ENCODE assay signal across 14 mouse cellular contexts in the genomic region with DNA sequence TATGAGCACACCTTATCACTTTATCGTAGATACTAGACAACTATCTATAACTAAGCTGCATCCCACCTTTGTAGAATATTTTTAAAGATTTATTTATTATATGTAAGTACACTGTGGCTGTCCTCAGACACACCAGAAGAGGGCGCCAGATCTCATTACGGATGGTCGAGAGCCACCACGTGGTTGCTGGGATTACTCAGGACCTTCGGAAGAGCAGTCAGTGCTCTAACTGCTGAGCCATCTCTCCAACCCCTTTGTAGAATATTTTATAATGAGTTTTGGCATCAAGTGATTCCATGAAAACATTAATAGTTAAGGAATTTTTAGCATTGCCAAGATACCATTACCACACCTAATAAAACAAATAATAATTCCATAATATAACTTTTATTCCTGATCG. TPM values are rescaled to one million over a fixed set of nuclear protein-coding genes. Genes with fewer than 3 reads are reported as not detected.
A peak's percentile ranks its signal among the peaks of the same experiment; 100 is the strongest.
DNase-seq lines count a peak whose midpoint lies in the region; ATAC-seq and TF ChIP-seq lines count a peak whose summit lies in the region.
"Had no signal": no experiment of that assay in that cellular context is flagged by ENCODE, and none has a peak within 500 bp of the region (broad histone marks: within the 10 kb centered on the region; RNA-seq: fewer than 3 reads in every experiment).

No protein-coding gene starts in this region.

- H3K36me3 ChIP-seq in lung, embryonic 14.5 days (ENCODE audit: insufficient read depth) = no peaks in the 10 kb centered on the region
- no peaks in the 10 kb centered on the region for H3K36me3 ChIP-seq in limb, embryonic 14.5 days (ENCODE audit: control insufficient read depth, insufficient read depth, low read length)
- H3K36me3 ChIP-seq: heart, embryonic 13.5 days; hindbrain, embryonic 12.5 days; kidney, embryonic 15.5 days; lung, embryonic 15.5 days; midbrain, embryonic 10.5 days; neural tube, embryonic 12.5 days had no signal

- whole genome bisulfite sequencing in lung, embryonic 14.5 days = 49% methylated on average over 7 of the region's 7 CpGs
- 42% methylated on average over 7 of the region's 7 CpGs for WGBS in lung, adult 2 months
- 45% methylated on average over 7 of the region's 7 CpGs for WGBS in limb, embryonic 14.5 days

- TF ChIP-seq CTCF in gastrocnemius, adult 2 months (IDR thresholded peaks at IDR 0.05) = peak; percentile 23; the same call in 1 of the 2 replicates
- peak; percentile 43 for TF ChIP-seq CTCF in lung, embryonic 14.5 days (IDR thresholded peaks at IDR 0.05; ENCODE audit: low read depth)
- no peak for TF ChIP-seq CTCF in lung, adult 2 months (IDR thresholded peaks at IDR 0.05; ENCODE audit: insufficient read depth, low read length)

- no peaks in the 10 kb centered on the region for H3K27me3 ChIP-seq in lung, embryonic 14.5 days (ENCODE audit: insufficient read depth, low read length)
- no peaks in the 10 kb centered on the region for H3K27me3 ChIP-seq in limb, embryonic 14.5 days (ENCODE audit: control insufficient read depth, insufficient read depth, low read length)
- H3K27me3 ChIP-seq: heart, embryonic 13.5 days; hindbrain, embryonic 12.5 days; kidney, embryonic 15.5 days; lung, embryonic 15.5 days; neural tube, embryonic 12.5 days had no signal

- no peak overlapping the region for H3K27ac ChIP-seq in gastrocnemius, adult 2 months
- H3K27ac ChIP-seq in lung, embryonic 14.5 days (ENCODE audit: low read depth) = no peak overlapping the region
- H3K27ac ChIP-seq in limb, embryonic 14.5 days (replicated peaks; ENCODE audit: low read depth, low read length) = no peak overlapping the region
- H3K27ac ChIP-seq: heart, embryonic 13.5 days; hindbrain, embryonic 12.5 days; kidney, embryonic 15.5 days; lung, embryonic 15.5 days; midbrain, embryonic 10.5 days; neural tube, embryonic 12.5 days had no signal

- no peaks in the 10 kb centered on the region for H3K9me3 ChIP-seq in lung, embryonic 14.5 days (ENCODE audit: low read depth, low read length)
- H3K9me3 ChIP-seq in limb, embryonic 14.5 days (ENCODE audit: control insufficient read depth, low read length) = no peaks in the 10 kb centered on the region
- H3K9me3 ChIP-seq: heart, embryonic 13.5 days; hindbrain, embryonic 12.5 days; kidney, embryonic 15.5 days; lung, embryonic 15.5 days; midbrain, embryonic 10.5 days; neural tube, embryonic 12.5 days had no signal

- no peak for DNase-seq in gastrocnemius, adult 2 months
- no peak for DNase-seq in gastrocnemius, postnatal 14 days
- peak; percentile 8 for DNase-seq in lung, embryonic 14.5 days
- no peak for DNase-seq in lung, adult 2 months
- peak; percentile 34 for DNase-seq in 3134 (ENCODE audit: extremely low read depth, insufficient read length, low spot score)
- DNase-seq in limb, embryonic 14.5 days (ENCODE audit: low spot score) = no peak
- DNase-seq in embryo, embryonic 10.5 days (ENCODE audit: low spot score) = no peak

- no peak for ATAC-seq in lung, embryonic 14.5 days (ENCODE audit: insufficient read depth)
- ATAC-seq in limb, embryonic 14.5 days (ENCODE audit: low FRiP score, low read depth) = peak; percentile 58; the same call in 1 of the 2 replicates

- H3K4me2 ChIP-seq in lung, embryonic 14.5 days = no peak overlapping the region
- H3K4me2 ChIP-seq in limb, embryonic 14.5 days (replicated peaks; ENCODE audit: low read depth, low read length, severe bottlenecking) = no peak overlapping the region
- H3K4me2 ChIP-seq: heart, embryonic 13.5 days; hindbrain, embryonic 12.5 days; kidney, embryonic 15.5 days; liver, embryonic 11.5 days; lung, embryonic 15.5 days; neural tube, embryonic 12.5 days had no signal

- H3K4me1 ChIP-seq in lung, embryonic 14.5 days (ENCODE audit: insufficient read depth) = no peaks in the 10 kb centered on the region
- H3K4me1 ChIP-seq in lung, adult 2 months (ENCODE audit: control insufficient read depth, insufficient read depth, low read length) = no peaks in the 10 kb centered on the region
- peaks cover 16% of the 10 kb centered on the region for H3K4me1 ChIP-seq in limb, embryonic 14.5 days (ENCODE audit: control insufficient read depth, insufficient read depth, low read length)
- H3K4me1 ChIP-seq: neural tube, embryonic 12.5 days had no signal

- H3K9ac ChIP-seq in lung, embryonic 14.5 days = no peak overlapping the region
- no peak overlapping the region for H3K9ac ChIP-seq in limb, embryonic 14.5 days (ENCODE audit: low read depth, low read length, severe bottlenecking)
- H3K9ac ChIP-seq: heart, embryonic 13.5 days; hindbrain, embryonic 12.5 days; kidney, embryonic 15.5 days; lung, embryonic 15.5 days; neural tube, embryonic 12.5 days had no signal

- intact Hi-C loops in gastrocnemius, adult 2 months (cut with DNase I) = loop anchor here (2.0 to 5.0 kb wide), 2 partner anchors 372 to 1608 kb away; no protein-coding TSS in a partner anchor
- intact Hi-C loops in gastrocnemius, postnatal 14 days (cut with DNase I; ENCODE audit: low total_unique reads) = no loop called here

- no peak for TF ChIP-seq POLR2A in lung, adult 2 months (IDR thresholded peaks at IDR 0.05; ENCODE audit: borderline replicate concordance, extremely low read depth, low read depth, low read length)
- no peak for TF ChIP-seq POLR2A in limb, embryonic 14.5 days (IDR thresholded peaks at IDR 0.05; ENCODE audit: borderline replicate concordance, extremely low read depth, insufficient read depth, insufficient read length)

- H3K4me3 ChIP-seq in gastrocnemius, adult 2 months = no peak overlapping the region
- no peak overlapping the region for H3K4me3 ChIP-seq in lung, embryonic 14.5 days (ENCODE audit: low read depth, low read length)
- H3K4me3 ChIP-seq in lung, adult 2 months (replicated peaks; ENCODE audit: extremely low read depth, low read depth, low read length) = no peak overlapping the region
- no peak overlapping the region for H3K4me3 ChIP-seq in limb, embryonic 14.5 days (replicated peaks; ENCODE audit: low read length)
- H3K4me3 ChIP-seq: heart, embryonic 13.5 days; hindbrain, embryonic 12.5 days; kidney, embryonic 15.5 days; lung, embryonic 15.5 days; midbrain, embryonic 10.5 days; neural tube, embryonic 12.5 days had no signal

RNA-seq across cellular contexts. Expression of a gene that starts 20.4 kb away (rescaled TPM):
- total RNA-seq in gastrocnemius, adult 2 months (2021) = 1 to 10 TPM; 1.0 to 1.2 TPM
- total RNA-seq in gastrocnemius, postnatal 14 days (2021) = 1 to 10 TPM; 2.4 to 2.6 TPM
- 18.2 and 19.2 TPM in 2 replicates for polyA plus RNA-seq in lung, embryonic 14.5 days (2014; fragmentation: Nextera tagmentation; extraction: Ambion mirVana)
- 10.6 and 12.2 TPM in 2 replicates for polyA plus RNA-seq in lung, adult 2 months (2012; rRNA removed)
- polyA plus RNA-seq in limb, embryonic 14.5 days (2012; rRNA removed) = 9.6 and 10.8 TPM in 2 replicates
- polyA plus RNA-seq in limb, embryonic 14.5 days (2014; fragmentation: Nextera tagmentation; extraction: Ambion mirVana) = 17.4 and 18.5 TPM in 2 replicates

RNA-seq across cellular contexts. Expression of a gene that starts 58.8 kb away (rescaled TPM):
- 1 to 10 TPM; 2.4 to 3.2 TPM for total RNA-seq in gastrocnemius, adult 2 months (2021)
- 1 to 10 TPM; 3.4 to 4.3 TPM for total RNA-seq in gastrocnemius, postnatal 14 days (2021)
- 19.4 and 20.3 TPM in 2 replicates for polyA plus RNA-seq in lung, embryonic 14.5 days (2014; fragmentation: Nextera tagmentation; extraction: Ambion mirVana)
- 4.0 and 8.0 TPM in 2 replicates for polyA plus RNA-seq in lung, adult 2 months (2012; rRNA removed)
- polyA plus RNA-seq in limb, embryonic 14.5 days (2012; rRNA removed) = 4.3 and 7.9 TPM in 2 replicates
- 11.3 and 13.4 TPM in 2 replicates for polyA plus RNA-seq in limb, embryonic 14.5 days (2014; fragmentation: Nextera tagmentation; extraction: Ambion mirVana)

Comparison
In these comparisons a context has a peak if more than half of its experiments do, and no peak if none do; other contexts are left out.
1. DNase-seq: peak in lung, embryonic 14.5 days (single experiment) and 3134 (single experiment); none in gastrocnemius, adult 2 months (single experiment), gastrocnemius, postnatal 14 days (single experiment), lung, adult 2 months (single experiment), limb, embryonic 14.5 days (single experiment) and embryo, embryonic 10.5 days (single experiment).